Mouse (Mus musculus): Measurements from ENCODE around the gene Por. TPM values are rescaled to one million over a fixed set of nuclear protein-coding genes. Genes with fewer than 3 reads are reported as not detected.

Por gene
- total RNA-seq, 2 experiments from 2014 or later: 84.4 to 91.2 TPM

- DNase-seq (ENCODE audit: low spot score in 2 of 2): no peak
- intact Hi-C loops (cut with DNase I): no loop called here
These were observed 73.3 kb downstream of the Por start for GRCm38 (mm10) chr5:135742941-135743740.

GRCm38 (mm10) chr5:135743741-135744609 is 74.1 kb downstream of the Por start, which contains the start of gene Tmem120a:
Gene Tmem120a, minus strand, starts transcription at chr5:135744448.
- DNase-seq (ENCODE audit: low spot score in 2 of 2): peak; percentile 92 to 95
- intact Hi-C loops (cut with DNase I): loop anchor here (2.0 kb wide), 1 partner anchor 55 kb away; no protein-coding TSS in a partner anchor

- DNase-seq (ENCODE audit: low spot score in 2 of 2): no peak
- intact Hi-C loops (cut with DNase I): loop anchor here (2.0 kb wide), 1 partner anchor 56 kb away; no protein-coding TSS in a partner anchor
These were observed 74.9 kb downstream of the Por start for GRCm38 (mm10) chr5:135744742-135745141.

GRCm38 (mm10) chr5:135751041-135751440 is 81.2 kb downstream of the Por start:
- intact Hi-C loops (cut with DNase I): no loop called here
- DNase-seq (ENCODE audit: low spot score in 2 of 2): no peak

DNA sequence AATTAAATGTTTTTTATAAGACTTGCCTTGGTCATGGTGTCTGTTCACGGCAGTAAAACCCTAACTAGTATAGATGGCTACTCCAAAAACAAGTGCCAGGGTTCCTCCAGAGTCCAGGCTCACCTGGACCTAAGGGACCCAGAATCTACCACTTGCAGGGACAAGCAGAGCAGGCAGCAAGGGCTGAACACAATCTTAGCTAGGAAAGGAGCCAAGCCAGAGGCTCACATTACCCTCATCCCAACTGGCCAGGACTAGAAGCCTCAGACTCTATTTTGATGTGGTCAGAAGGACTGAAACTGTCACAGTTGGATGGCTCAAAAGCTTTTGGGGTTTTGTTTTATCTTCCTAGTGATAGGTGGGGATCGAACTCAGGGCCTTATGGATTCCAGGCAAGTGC is 81.8 kb downstream of the Por start:
- intact Hi-C loops (cut with DNase I): no loop called here
- DNase-seq (ENCODE audit: low spot score in 2 of 2): no peak

- intact Hi-C loops (cut with DNase I): loop anchor here (2.0 to 5.0 kb wide), 3 partner anchors 131 to 365 kb away; no protein-coding TSS in a partner anchor
- no peak for DNase-seq (ENCODE audit: low spot score in 2 of 2)
These were observed 92.0 kb downstream of the Por start for GRCm38 (mm10) chr5:135761881-135762280.

GRCm38 (mm10) chr5:135763526-135763925 is 93.7 kb downstream of the Por start:
- DNase-seq (ENCODE audit: low spot score in 2 of 2): peak; percentile 66 to 75
- intact Hi-C loops (cut with DNase I): loop anchor here (1.0 to 5.0 kb wide), 4 partner anchors 133 to 366 kb away; no protein-coding TSS in a partner anchor

- no peak for DNase-seq (ENCODE audit: low spot score in 2 of 2)
- intact Hi-C loops (cut with DNase I): loop anchor here (5.0 kb wide), 1 partner anchor 368 kb away; no protein-coding TSS in a partner anchor
These were observed 95.1 kb downstream of the Por start for GRCm38 (mm10) chr5:135764971-135765370.

- intact Hi-C loops (cut with DNase I): no loop called here
- no peak for DNase-seq (ENCODE audit: low spot score in 2 of 2)
These were observed 102.7 kb downstream of the Por start for GRCm38 (mm10) chr5:135772519-135772918.

DNA sequence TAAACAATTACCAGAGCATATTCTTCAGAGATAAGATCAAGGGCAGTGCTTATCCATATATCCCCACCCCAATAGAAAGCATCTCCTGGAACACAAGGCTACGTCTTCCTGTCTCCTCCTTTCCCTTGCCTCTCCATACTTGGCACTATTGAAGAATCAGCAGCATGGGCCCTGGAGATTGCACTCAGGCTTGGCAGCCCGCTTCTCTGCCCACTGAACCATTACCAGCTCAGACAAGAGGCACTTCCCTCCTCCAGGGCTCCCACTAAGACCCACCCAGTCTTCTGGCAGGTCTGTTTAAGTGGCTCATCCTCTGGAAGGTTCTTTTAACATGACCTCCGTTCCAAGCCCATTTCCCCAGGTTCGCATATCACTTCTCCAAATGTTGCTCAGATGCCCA is 106.7 kb downstream of the Por start:
- intact Hi-C loops (cut with DNase I): loop anchor here (5.0 kb wide), 1 partner anchor 384 kb away; the partner anchor contains the start of gene Pom121
- DNase-seq (ENCODE audit: low spot score in 2 of 2): no peak

GRCm38 (mm10) chr5:135777796-135778470 is 108.1 kb downstream of the Por start, which contains the start of gene Styxl1:
Gene Styxl1, minus strand, starts transcription at chr5:135778385.
- no peak for DNase-seq (ENCODE audit: low spot score in 2 of 2)
- intact Hi-C loops (cut with DNase I): loop anchor here (5.0 kb wide), 1 partner anchor 386 kb away; the partner anchor contains the start of gene Pom121

- peak; percentile 100 for DNase-seq (ENCODE audit: low spot score in 2 of 2)
- intact Hi-C loops (cut with DNase I): loop anchor here (5.0 kb wide), 1 partner anchor 386 kb away; the partner anchor contains the start of gene Pom121
These were observed 108.9 kb downstream of the Por start, which contains the start of gene Mdh2 for GRCm38 (mm10) chr5:135778471-135779445. Gene Mdh2, plus strand, starts transcription at chr5:135778480.

GRCm38 (mm10) chr5:135780331-135780730 is 110.5 kb downstream of the Por start:
- no peak for DNase-seq (ENCODE audit: low spot score in 2 of 2)
- intact Hi-C loops (cut with DNase I): no loop called here

GRCm38 (mm10) chr5:135782901-135783300 is 113.1 kb downstream of the Por start:
- intact Hi-C loops (cut with DNase I): no loop called here
- no peak for DNase-seq (ENCODE audit: low spot score in 2 of 2)
